Mouse (Mus musculus): Measurements from ENCODE around the gene Sgip1. TPM values are rescaled to one million over a fixed set of nuclear protein-coding genes. Genes with fewer than 3 reads are reported as not detected.

Gene Sgip1
- 100 to 1,000 TPM; 235 to 256 TPM for total RNA-seq (2021)
- long read RNA-seq, partial matches to known transcripts: 28 of 53 reads
- long read RNA-seq, other reads (novel, unspliced or antisense): 25 of 53 reads

DNA sequence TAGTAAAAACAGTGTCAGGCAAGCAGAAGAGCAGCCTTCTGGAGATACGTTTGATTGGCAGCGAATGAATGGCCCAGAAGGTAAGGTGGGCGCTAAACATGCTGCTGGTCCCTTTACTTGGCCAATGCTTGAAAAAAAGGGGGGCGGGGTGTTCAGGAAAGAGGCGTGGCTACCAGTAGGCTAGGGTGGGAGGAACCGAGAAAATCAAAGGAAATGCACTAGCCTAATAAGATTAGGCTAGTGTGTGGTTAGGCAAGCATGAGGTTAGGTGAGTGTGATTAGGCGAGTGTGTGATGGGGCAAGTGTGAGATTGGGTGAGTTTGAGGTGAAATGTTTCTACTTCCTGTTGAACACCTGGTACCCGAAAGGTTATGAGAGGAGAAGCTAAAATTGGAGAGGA is at the start of gene Sgip1:
Gene Sgip1 (plus strand): TSS at position 11 of the 400 bp plus-strand sequence.
- DNase-seq (ENCODE audit: low spot score in 2 of 2): no peak

DNA sequence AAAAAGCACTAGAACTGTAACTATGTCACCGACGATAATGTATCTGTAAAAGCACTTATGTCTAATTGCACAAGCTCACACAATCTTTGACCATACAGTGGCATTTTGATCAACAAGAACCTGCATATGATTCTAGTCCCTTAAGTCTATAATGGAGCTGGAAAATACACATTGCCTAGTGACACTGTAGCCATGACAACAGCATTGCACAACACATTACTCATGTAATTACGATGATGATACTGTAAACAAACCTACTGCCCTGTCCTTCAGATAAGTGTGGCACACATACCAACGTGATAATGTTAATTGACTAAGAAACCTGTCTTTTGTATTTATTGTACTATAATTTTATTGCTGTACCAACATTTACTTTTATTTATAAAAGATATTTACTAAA is 49.7 kb upstream of the Sgip1 start:
- DNase-seq (ENCODE audit: low spot score in 2 of 2): no peak

DNA sequence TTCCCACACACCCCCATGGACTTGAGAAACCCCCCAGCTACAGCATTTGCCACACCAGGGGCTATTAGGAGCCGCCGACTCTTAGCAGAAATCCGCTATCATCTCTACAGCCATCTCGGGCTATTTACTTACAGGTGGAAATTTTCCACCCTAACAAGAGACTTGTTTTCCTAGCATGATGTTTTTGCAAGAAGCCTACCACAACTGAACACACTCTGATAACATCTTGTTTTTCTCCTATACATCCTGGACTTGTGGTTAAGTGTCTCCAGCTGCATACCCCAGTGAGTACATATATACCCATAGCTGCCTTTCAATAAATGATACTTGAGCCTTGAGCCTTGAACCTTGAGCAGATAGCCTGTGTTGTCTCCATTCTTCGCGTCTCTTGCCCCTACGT is 43.1 kb upstream of the Sgip1 start:
- DNase-seq (ENCODE audit: low spot score in 2 of 2): no peak

DNA sequence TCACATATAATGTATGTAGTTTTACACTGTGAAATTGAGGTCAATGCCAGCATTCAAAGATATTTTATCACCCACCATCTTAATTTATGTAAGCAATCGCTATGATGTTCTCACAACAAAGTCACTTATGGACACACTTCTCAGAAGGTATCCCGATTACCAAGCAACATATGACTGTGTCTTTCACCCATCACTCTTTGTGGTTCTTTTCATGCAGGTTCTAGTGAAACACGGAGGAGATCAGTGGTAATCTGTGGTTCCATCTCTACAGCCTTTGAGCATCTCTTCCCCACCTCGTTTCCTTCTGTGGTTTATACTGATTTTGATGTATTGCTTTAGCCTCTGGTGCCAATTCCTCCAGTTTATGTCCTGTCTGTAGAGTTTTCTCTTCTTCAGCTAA is 29.4 kb upstream of the Sgip1 start:
- no peak for DNase-seq (ENCODE audit: low spot score in 2 of 2)

DNA sequence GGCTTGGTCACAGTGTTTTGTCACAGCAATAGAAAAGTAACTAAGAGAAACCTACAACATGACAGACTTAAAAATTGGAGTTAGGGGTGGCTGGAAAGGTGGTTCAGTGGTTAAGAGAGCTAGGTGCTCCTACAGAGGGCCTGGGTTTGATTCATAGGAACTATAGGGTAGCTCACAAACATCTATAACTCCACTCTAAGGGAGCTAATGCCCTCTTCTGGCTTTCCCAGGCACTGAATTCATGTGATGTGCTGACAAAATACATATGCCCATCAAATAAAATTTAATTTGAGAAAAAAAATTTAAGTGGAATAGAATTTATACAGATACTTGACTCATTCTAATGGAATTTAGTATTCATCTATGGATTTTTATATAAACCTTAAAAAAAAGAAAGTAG is 25.6 kb upstream of the Sgip1 start:
- no peak for DNase-seq (ENCODE audit: low spot score in 2 of 2)

DNA sequence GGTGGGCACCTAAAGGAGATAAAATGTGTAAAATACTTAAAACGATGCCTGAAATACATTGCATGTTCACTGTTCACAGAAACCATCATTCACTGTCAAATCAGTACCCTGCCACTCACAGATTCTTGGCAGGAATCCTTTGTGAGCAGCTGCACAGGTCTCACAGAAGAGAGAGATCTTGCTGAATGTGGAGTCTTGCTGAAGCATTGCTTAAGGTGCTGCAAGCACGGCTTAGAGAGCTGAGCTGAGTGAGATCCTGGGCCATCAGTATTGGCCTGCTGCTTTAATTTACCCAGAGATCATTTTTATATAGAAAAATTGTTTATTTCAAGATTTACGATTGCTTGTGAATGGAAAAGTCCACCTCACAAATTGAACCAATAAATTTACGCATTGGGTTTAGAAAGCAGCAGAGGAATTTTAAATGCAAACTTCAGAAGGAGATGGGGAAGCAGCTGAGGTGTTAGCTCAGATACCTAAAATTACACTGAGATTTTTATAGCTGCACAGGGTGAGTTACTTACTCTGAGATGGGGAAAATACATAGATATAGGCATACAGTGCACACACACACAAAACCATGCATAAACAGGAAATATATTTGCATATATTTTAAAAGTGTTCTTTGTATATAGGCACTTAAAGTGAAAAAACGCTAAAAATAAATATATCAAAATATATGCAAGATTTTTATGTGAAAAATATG is 23.8 kb upstream of the Sgip1 start:
- no peak for DNase-seq (ENCODE audit: low spot score in 2 of 2)

DNA sequence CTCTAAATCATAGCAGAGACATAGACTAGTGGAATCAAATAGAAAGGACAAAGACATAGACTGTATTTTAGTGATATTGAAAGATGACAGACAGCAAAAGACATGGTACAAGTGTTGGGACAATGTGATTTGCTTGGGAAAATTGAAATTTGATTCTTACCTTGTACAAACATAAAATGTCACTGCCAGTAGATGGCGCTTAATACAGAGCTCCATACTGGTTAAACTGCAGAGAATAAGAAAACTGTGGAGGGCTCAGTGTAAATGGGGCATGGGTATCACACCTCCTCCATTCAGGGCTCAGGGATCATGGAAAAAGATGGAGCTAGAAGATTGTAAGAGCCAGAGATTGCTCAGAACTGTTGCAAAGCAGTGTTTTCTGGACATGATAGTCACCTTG is 21.6 kb upstream of the Sgip1 start:
- DNase-seq (ENCODE audit: low spot score in 2 of 2): peak in 1 of 2 experiments; percentile 6

DNA sequence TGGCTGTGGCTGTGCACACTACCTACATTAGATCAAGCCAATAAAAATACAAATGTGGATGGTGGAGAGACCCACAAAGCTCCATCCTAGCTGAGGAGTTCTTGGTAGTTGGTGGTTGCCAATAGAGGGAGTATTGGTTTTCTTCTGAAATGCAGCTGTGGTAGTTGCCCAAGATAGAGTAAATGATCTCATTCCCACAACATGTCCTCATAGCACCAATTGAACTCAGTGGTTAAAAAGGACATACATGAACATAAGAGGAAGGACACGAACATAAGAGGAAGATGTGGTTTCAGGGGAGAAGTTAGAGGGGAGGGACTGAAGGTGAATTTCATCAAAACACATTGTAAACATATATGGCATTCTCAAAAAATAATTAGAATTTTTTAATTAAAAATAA is 21.1 kb upstream of the Sgip1 start:
- DNase-seq (ENCODE audit: low spot score in 2 of 2): no peak

DNA sequence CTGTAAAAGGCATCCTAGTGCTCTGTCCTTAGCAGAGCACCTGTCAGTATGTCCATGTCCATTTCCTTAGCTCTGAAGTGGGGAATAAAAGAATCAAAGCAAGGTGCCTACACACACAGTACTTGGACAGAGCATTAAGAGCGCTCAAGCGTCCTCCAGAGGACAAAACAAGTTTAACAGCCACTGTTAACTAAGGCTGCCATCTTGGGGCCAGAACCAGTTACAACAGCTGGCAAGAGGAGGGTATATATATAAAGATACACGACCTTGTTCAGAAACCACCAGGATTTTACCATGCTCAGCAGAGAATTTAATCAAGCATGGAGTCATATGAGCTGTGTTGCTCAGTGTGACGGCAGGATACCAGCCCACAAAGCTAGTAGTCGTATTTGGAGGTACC is 16.7 kb upstream of the Sgip1 start:
- no peak for DNase-seq (ENCODE audit: low spot score in 2 of 2)

DNA sequence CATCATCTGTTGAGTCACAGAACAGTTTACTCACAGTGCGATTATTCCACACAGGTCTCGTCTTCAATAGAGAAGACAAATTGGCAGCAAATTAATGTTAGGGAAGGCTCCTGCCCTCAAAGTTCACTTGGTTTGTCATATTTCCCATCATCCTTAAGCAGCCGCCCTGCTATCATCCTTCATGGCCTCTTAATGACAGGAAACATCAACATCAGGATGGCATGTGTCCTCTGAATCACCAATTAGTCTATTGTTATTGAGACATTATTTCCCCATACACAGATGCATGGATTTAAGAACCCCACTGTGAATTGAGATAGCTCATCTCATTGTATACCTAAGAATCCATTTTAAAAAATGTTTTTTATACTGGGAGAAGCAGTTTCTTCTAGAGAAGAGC is 10.1 kb upstream of the Sgip1 start:
- DNase-seq (ENCODE audit: low spot score in 2 of 2): no peak

DNA sequence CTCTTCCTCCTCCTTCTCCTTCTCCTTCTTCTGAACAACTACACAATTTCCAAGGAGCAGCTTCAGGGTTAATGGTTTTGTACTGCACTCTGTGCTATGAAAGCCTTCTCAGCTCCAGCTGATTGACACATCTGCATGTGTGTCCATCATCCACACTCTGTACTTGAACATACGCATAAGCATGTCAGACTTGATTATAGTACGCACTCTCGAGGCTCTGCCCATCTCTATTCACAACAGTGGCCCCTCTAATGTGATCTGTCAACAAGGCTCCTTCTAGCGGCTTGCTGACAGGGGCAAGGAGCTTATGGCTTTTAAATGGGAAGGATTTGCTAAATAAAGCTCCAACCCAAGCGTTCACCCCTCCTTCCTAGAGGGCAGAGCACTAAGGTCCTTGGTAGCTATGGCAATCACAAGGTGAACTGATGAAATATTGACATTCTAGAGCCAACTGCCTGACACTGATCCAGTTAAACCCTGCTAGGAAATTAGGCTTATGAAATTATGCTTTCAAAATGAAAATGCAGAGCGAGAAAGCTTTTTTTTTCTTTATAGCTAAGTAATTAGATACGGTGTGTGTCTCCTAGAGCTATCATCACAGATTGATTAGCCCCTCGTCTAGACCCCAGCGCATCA is 7.0 kb upstream of the Sgip1 start:
- no peak for DNase-seq (ENCODE audit: low spot score in 2 of 2)

DNA sequence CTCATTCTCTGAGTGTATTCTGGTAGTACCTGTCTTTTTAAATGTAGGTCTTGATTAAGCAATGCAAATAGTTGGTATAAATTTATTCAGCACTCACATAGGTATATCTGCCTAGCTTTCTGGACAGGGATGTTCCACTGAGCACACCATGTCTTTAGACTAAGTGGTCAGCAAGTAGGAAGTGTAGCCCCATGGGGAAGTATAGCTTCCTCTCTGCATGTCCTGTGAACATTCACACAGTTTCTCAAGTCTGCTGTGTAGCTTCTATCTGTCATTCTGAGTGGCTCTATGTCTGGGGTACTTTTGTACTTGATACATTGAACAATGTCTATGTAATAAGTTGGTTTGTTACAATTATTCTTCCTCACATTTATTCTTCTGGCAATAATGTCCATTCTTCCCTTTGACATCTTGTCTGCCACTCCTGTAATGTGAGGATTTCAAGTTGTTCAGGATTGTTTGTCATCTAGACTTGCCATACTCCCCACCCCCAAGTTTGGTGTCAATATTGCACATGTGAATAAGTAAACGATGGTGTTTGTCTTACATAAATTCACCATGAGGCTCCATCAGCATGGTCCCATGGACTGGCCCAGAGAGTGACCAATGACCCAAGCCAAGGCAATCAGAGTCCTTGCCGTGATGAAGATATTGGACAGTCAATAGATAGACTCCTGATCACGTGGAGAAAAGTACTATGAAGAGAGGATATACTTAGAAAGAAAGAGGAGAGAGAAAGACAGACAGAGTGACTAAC is 12.4 kb downstream of the Sgip1 start:
- no peak for DNase-seq (ENCODE audit: low spot score in 2 of 2)

DNA sequence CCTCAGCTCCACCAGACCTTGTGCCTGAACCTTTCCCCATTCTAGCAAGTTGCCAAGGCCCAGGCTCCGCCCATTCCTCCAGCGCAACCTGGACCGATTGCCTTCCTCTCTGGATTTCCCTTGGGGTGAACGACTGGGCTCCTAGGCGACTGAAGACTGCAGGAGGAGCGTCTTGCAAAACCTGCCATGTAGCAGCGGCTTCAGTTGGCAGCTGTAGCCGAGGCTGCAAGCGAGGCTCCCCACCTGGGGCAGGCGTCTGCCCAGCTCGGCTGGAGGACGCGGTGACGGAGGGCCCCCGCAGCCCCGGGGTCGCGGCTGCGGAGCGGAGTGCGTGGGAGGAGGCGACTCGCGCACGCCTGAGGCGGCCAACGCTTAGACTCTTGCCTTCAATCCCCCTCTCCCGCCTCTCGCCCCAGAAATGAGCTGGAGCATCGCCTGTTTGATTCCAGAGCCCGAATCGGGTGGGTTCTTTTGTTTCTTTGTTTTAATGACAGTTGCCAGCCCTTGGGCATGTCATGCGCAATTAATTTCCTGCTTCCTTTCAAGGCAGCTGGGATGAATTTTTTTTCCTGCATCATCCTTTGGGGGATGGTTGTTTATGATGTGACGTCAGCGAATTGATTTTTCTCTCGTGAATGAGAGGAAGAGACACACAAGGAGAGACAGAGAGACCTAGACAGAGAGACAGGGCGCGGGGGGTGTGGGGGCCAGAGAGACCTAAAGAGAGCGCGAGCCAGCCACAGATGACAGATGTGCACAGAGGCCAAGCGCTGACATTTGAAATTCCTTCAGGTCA is 18.2 kb downstream of the Sgip1 start:
- DNase-seq (ENCODE audit: low spot score in 2 of 2): peak; percentile 60 to 69

DNA sequence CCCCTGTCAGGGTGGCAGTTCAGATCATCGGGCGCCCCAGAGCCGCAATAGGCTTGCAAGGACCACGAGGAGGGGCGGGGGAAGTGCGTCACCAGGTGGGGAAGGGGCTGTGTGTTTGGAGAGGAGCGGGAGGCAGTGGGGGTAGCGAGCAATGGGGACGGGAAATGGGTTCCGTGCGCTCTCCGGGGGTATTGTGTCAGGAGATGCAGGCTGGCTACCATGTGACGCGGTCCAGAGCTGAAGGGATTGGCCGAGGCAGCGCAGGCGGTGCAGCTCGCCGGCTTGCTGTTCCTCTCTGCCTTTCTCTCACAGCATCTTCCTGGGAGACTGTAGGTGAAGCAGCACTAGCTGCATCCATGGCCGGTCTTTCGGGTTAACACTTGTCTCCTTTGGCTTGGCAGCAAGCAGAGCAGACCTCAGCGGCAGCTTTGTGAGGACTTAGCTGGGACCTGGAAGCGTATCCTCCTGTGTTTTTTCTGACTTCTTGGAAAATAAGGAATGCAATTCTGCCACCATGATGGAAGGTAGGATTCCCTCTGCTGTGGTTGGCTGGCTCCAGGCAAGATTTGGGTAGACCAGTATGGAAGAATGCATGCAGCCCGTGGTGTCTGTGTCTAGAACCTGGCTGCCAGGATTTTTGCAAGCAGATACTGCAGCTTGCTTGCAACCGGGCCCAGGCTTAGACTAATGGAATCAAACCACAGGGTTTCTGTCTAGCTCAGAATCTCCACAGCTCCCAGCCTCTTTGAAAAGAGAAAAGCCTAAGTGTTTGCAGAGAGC is 19.1 kb downstream of the Sgip1 start:
- peak; percentile 85 to 90 for DNase-seq (ENCODE audit: low spot score in 2 of 2)

DNA sequence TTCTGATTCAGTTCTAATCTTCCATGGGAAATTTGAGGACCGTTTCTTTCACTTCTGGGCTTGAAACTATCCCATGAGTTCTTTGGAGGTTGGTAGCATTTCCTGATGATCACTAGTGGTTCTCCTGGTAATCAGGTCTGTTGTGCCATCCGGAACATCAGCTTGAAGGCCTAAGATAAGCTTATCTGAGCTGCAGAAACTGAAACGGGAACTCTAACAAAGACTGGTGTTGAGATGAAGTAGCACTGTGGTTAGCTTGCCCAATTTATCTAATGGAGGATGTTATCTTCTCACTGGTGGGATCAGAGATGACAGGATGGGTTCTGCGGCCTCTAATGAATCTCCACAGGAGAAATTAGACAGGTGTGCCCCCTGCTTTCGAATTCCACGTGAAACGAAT is 21.0 kb downstream of the Sgip1 start:
- DNase-seq (ENCODE audit: low spot score in 2 of 2): no peak

DNA sequence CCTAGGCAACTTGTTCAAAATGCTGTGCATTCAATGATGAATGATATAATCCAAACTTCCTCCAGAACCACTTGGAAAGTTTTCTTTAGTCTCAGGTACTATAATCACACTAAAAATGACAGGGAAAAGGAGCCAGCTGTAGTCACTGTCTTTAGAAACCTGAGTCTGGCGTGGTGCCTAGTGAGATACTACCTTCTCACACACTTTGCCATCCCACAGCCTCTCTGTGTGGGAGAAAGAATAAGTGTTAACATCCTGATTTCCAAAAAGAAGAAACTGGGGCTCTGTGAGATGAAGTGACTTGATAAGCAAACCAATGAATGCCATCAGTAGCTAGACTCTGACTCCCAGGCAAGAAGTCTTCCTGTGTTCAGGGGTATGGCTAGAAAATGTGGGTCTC is 28.0 kb downstream of the Sgip1 start:
- DNase-seq (ENCODE audit: low spot score in 2 of 2): no peak

DNA sequence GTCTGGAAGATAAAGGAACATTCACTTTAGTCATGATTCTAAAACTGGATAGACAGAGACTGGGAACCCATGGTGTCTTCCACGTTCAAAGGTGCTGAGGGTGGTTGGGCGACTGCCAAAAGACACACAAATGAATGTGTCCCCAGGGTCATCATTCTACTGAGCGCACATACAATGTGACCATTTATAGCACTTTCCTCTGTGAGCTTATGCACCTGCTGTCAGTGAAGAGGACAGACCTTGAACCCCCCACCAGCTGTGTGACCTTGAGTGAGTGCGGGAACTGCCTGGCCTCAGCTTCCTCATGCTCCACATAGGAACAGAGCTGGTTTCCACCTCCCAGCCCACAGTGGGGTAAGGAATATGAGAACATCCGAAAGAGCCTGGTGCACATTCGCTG is 28.8 kb downstream of the Sgip1 start:
- DNase-seq (ENCODE audit: low spot score in 2 of 2): no peak

DNA sequence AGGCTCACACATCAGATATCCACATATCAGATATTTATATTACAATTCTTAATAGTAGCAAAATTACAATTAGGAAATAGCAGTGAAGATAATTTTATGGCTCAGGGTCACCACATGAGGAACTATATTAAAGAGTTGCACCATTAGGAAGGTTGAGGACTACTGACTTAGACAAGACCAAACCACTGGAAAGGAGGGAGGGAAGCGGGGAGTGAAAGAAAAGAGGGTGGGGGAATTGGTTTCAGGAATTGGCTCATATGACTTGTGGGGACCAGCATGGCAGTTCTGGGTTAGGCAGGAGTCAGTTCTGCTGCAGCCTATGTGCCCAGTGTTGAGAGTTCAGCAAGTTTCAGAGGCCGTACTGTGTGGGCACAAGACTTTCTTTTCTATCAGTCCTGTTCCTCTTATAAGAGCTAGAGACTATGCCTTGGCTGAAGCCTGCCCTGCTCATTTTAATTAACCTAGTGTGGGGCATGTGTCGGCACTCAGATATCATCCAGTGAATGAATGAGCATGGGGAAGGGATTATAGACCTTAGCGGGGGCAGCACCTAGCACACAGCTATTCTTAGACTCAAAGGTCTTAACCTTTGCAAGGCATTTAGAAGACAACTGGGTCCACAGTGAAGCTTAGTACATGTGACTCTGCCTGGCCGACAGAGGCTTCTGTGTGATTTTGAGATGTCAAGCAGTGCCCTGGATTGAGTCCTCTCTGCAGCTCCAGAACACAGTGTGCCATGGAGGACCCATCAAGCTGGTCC is 30.7 kb downstream of the Sgip1 start:
- no peak for DNase-seq (ENCODE audit: low spot score in 2 of 2)

DNA sequence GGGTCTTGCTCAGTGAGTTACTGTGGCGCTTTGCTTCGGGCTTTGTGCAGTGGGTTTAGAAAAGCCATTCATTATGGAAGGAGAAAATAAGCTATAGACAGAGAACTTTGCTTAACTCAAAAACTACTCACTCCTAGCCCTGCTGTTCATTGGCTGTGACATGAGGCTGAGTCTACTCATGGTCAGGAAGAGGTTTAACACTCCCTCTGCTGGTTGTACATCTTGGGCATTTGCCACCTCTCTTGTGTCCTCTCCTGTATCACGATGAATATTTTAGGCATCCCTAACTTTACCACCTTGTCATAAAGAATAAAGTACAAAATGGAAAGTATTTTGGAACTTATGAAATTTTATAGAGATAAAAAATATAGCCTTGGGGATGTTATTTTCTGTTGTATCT is 32.1 kb downstream of the Sgip1 start:
- no peak for DNase-seq (ENCODE audit: low spot score in 2 of 2)

DNA sequence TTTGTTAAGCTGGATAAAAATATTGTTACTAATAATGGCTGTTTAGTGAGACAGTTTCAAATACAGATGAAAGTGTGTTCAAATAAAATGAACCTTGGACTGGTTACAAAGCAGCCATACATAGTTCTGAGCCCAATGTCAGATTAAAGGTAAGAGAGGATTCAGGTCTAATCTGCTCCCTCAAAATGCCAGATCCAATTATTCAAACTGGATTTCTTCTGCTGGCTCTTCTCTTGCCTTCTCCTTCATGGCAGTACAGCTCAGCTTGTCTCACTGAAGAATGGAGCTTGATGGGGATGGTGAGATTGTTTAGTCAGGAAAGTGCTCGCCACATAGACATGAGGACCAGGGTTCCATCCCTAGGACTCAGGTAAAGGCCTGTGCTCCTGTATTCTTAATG is 32.7 kb downstream of the Sgip1 start:
- DNase-seq (ENCODE audit: low spot score in 2 of 2): no peak
